ENCODE assay signal across 9 mouse cellular contexts in the genomic region with DNA sequence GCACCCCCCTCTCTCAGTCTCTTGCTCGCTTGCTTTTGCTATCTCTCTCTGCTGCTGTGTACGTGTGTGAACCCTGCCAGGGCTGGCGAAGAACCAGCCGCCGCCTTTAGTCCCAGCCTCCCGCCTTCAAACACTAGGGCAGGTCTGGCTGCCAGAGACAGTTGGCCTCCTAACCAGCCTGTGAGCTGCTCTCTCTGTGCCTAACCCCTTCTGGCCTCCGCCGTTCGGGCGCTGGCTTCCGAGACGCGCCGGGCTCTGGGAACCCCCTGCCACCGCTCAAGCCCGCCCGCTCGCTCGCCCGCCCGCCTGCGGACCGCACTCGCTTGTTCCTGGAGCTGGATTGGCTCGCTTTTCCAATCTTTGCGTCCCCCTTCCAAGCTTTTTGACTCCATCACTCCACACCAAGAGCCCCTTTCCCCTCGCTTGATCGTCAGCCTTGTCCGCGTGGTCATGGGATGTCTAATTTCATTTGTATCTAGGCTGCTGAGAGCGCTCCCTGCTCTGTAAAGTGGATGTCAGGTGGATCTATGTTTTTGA. TPM values are rescaled to one million over a fixed set of nuclear protein-coding genes. Genes with fewer than 3 reads are reported as not detected.
A peak's percentile ranks its signal among the peaks of the same experiment; 100 is the strongest.
DNase-seq lines count a peak whose midpoint lies in the region; ATAC-seq and TF ChIP-seq lines count a peak whose summit lies in the region.
"Had no signal": no experiment of that assay in that cellular context is flagged by ENCODE, and none has a peak within 500 bp of the region (broad histone marks: within the 10 kb centered on the region; RNA-seq: fewer than 3 reads in every experiment).

No protein-coding gene starts in this region.

- no peak for TF ChIP-seq POLR2A in ES-Bruce4 (IDR thresholded peaks at IDR 0.05; ENCODE audit: insufficient read depth, low read length)
- TF ChIP-seq POLR2A in olfactory bulb, adult 2 months (IDR thresholded peaks at IDR 0.05; ENCODE audit: insufficient read depth, low read depth, low read length): 0 out of 2 replicates have a peak, but pooled peaks have one; percentile 10

- peak overlapping the region; percentile 31; the same call in 1 of the 2 replicates for H3K9ac ChIP-seq in ES-Bruce4 (ENCODE audit: low read depth, poor library complexity, severe bottlenecking)
- H3K9ac ChIP-seq in embryonic facial prominence, embryonic 12.5 days: no peak overlapping the region
- H3K9ac ChIP-seq in hindbrain, postnatal 0 days (replicated peaks; ENCODE audit: low read length): peak overlapping the region; percentile 68
- H3K9ac ChIP-seq: lung, embryonic 14.5 days had no signal

- TF ChIP-seq EP300 in ES-Bruce4 (IDR thresholded peaks at IDR 0.05; ENCODE audit: insufficient read depth, low read depth, low read length): no peak

- no peaks in the 10 kb centered on the region for H3K36me3 ChIP-seq in ES-Bruce4 (ENCODE audit: control insufficient read depth, insufficient read depth, low read length, poor library complexity, severe bottlenecking)
- no peaks in the 10 kb centered on the region for H3K36me3 ChIP-seq in embryonic facial prominence, embryonic 12.5 days
- no peaks in the 10 kb centered on the region for H3K36me3 ChIP-seq in hindbrain, postnatal 0 days (ENCODE audit: insufficient read depth, low read length)

- peak; percentile 64; the same call in 1 of the 2 replicates for ATAC-seq in embryonic facial prominence, embryonic 12.5 days (ENCODE audit: insufficient number of reproducible peaks, insufficient read depth, low FRiP score, low TSS enrichment)
- ATAC-seq in hindbrain, postnatal 0 days: peak; percentile 46

- peak overlapping the region; percentile 53 for H3K4me2 ChIP-seq in embryonic facial prominence, embryonic 12.5 days (replicated peaks)
- peak overlapping the region; percentile 78 for H3K4me2 ChIP-seq in hindbrain, postnatal 0 days (ENCODE audit: low read depth, low read length)

- H3K27me3 ChIP-seq in ES-Bruce4 (ENCODE audit: control insufficient read depth, insufficient read depth, low read length, poor library complexity, severe bottlenecking): peaks cover 8% of the 10 kb centered on the region; the same call in 1 of the 2 replicates
- H3K27me3 ChIP-seq in embryonic facial prominence, embryonic 12.5 days: peaks cover 76% of the 10 kb centered on the region
- peaks cover 5% of the 10 kb centered on the region; the same call in 1 of the 2 replicates for H3K27me3 ChIP-seq in hindbrain, postnatal 0 days (ENCODE audit: insufficient read depth, low read length)

- under 1% methylated on average over 31 of the region's 31 CpGs for WGBS in embryonic facial prominence, embryonic 12.5 days
- under 1% methylated on average over 31 of the region's 31 CpGs for WGBS in hindbrain, postnatal 0 days
- WGBS in olfactory bulb, adult 2 months: under 1% methylated on average over 31 of the region's 31 CpGs

- H3K4me3 ChIP-seq in ES-Bruce4 (ENCODE audit: low read depth, low read length): peak overlapping the region; percentile 48
- peak overlapping the region; percentile 29 for H3K4me3 ChIP-seq in embryonic facial prominence, embryonic 12.5 days
- peak overlapping the region; percentile 62 for H3K4me3 ChIP-seq in hindbrain, postnatal 0 days (ENCODE audit: low read length)
- H3K4me3 ChIP-seq in olfactory bulb, adult 2 months (ENCODE audit: insufficient read depth, low read depth, low read length): peak overlapping the region; percentile 75

- H3K4me1 ChIP-seq in ES-Bruce4 (ENCODE audit: control insufficient read depth, insufficient read depth, low read length): no peaks in the 10 kb centered on the region
- H3K4me1 ChIP-seq in embryonic facial prominence, embryonic 12.5 days: peaks cover 15% of the 10 kb centered on the region
- peaks cover 3% of the 10 kb centered on the region; the same call in 1 of the 2 replicates for H3K4me1 ChIP-seq in hindbrain, postnatal 0 days (ENCODE audit: insufficient read depth, low read length)
- H3K4me1 ChIP-seq in olfactory bulb, adult 2 months (ENCODE audit: control insufficient read depth, insufficient read depth, low read length): peaks cover 11% of the 10 kb centered on the region; the same call in 1 of the 2 replicates

- TF ChIP-seq CTCF in ES-Bruce4 (IDR thresholded peaks at IDR 0.05; ENCODE audit: low read depth, low read length): no peak
- no peak for TF ChIP-seq CTCF in hindbrain, postnatal 0 days (IDR thresholded peaks at IDR 0.05; ENCODE audit: low read depth)
- TF ChIP-seq CTCF in olfactory bulb, adult 2 months (IDR thresholded peaks at IDR 0.05; ENCODE audit: insufficient read depth, low read depth, low read length): no peak

- DNase-seq in adrenal gland, postnatal 10 days: peak; percentile 50
- no peak for DNase-seq in adrenal gland, adult 18-20 months (ENCODE audit: low spot score in 2 of 2)
- peak; percentile 62 for DNase-seq in hindbrain, postnatal 0 days (ENCODE audit: low spot score)
- DNase-seq in thymus, postnatal 36 days: no peak
- no peak for DNase-seq in adipocyte (ENCODE audit: low spot score)
- DNase-seq: lung, embryonic 14.5 days had no signal

- H3K27ac ChIP-seq in ES-Bruce4 (ENCODE audit: insufficient read depth, low read length): no peak overlapping the region
- no peak overlapping the region for H3K27ac ChIP-seq in embryonic facial prominence, embryonic 12.5 days
- peak overlapping the region; percentile 76 for H3K27ac ChIP-seq in hindbrain, postnatal 0 days
- H3K27ac ChIP-seq in olfactory bulb, adult 2 months (ENCODE audit: insufficient read depth, low read depth, low read length): peak overlapping the region; percentile 60

- no peaks in the 10 kb centered on the region for H3K9me3 ChIP-seq in ES-Bruce4 (replicated peaks; ENCODE audit: control insufficient read depth, insufficient read depth, low read length, poor library complexity, severe bottlenecking)
- no peaks in the 10 kb centered on the region for H3K9me3 ChIP-seq in embryonic facial prominence, embryonic 12.5 days
- H3K9me3 ChIP-seq in hindbrain, postnatal 0 days (ENCODE audit: low read length): no peaks in the 10 kb centered on the region

RNA-seq across cellular contexts. Expression of gene Nxph1, which starts 1.5 kb away (rescaled TPM):
- total RNA-seq in adrenal gland, postnatal 10 days (2021): 1 to 10 TPM; 2.0 to 2.7 TPM
- under 1 TPM; 0.16 to 0.60 TPM for total RNA-seq in adrenal gland, adult 18-20 months (2021)
- not detected in 2 replicates for polyA plus RNA-seq in ES-Bruce4 (2011; ENCODE audit: insufficient read depth, insufficient read length, low read depth, missing spikeins)
- 1.1 TPM in 2 replicates for polyA plus RNA-seq in embryonic facial prominence, embryonic 12.5 days (2016; fragmentation: Nextera tagmentation; extraction: Ambion mirVana)
- total RNA-seq in hindbrain, postnatal 0 days (2014; rRNA removed): 65.3 and 68.5 TPM in 2 replicates
- 94.8 and 99.9 TPM in 2 replicates for polyA plus RNA-seq in hindbrain, postnatal 0 days (2015; fragmentation: Nextera tagmentation; extraction: Ambion mirVana)
- not detected in 2 replicates for polyA plus RNA-seq in olfactory bulb, adult 2 months (2012; ENCODE audit: insufficient read depth, insufficient read length, low replicate concordance, missing spikeins)
- polyA plus RNA-seq: lung, embryonic 14.5 days had no signal

Comparison
In these comparisons a context has a peak if more than half of its experiments do, and no peak if none do; other contexts are left out.
1. DNase-seq: peak in adrenal gland, postnatal 10 days (single experiment) and hindbrain, postnatal 0 days (single experiment); none in adrenal gland, adult 18-20 months (0 of 2), thymus, postnatal 36 days (0 of 2) and adipocyte (single experiment).
2. H3K27ac ChIP-seq: peak in hindbrain, postnatal 0 days (single experiment) and olfactory bulb, adult 2 months (single experiment); none in ES-Bruce4 (single experiment) and embryonic facial prominence, embryonic 12.5 days (single experiment).
3. RNA of gene Nxph1, which starts 1.5 kb away (polyA plus RNA-seq): 94.8 to 99.9 TPM in hindbrain, postnatal 0 days and not detected in olfactory bulb, adult 2 months; 1.1 TPM in embryonic facial prominence, embryonic 12.5 days and not detected in ES-Bruce4; every median in the first group is over 10 times any median in the second.
4. Peak in every context shown above with its lines, with median percentiles within 50 percentile points of each other: H3K4me3 ChIP-seq.